Mouse (Mus musculus) lung, adult 10 weeks (tissue): ENCODE measurements around the gene Ccdc113. TPM values are rescaled to one million over a fixed set of nuclear protein-coding genes. Genes with fewer than 3 reads are reported as not detected.

Experiments
- polyA plus RNA-seq: library from polyadenylated mRNA; stranded (reverse); fragments of 350-450 nt; fragmentation: Illumina TruSeq; extraction: RNeasy Lipid Tissue Mini Kit (QIAGEN cat#74804); gene quantifications from one replicate; pipeline ENCODE4 v1.2.3, GENCODE M21; 2014; ENCODE audit warnings: low read depth, low replicate concordance; ENCODE audit not compliant: insufficient read depth

Gene Ccdc113
- 15.8 TPM for polyA plus RNA-seq

DNA sequence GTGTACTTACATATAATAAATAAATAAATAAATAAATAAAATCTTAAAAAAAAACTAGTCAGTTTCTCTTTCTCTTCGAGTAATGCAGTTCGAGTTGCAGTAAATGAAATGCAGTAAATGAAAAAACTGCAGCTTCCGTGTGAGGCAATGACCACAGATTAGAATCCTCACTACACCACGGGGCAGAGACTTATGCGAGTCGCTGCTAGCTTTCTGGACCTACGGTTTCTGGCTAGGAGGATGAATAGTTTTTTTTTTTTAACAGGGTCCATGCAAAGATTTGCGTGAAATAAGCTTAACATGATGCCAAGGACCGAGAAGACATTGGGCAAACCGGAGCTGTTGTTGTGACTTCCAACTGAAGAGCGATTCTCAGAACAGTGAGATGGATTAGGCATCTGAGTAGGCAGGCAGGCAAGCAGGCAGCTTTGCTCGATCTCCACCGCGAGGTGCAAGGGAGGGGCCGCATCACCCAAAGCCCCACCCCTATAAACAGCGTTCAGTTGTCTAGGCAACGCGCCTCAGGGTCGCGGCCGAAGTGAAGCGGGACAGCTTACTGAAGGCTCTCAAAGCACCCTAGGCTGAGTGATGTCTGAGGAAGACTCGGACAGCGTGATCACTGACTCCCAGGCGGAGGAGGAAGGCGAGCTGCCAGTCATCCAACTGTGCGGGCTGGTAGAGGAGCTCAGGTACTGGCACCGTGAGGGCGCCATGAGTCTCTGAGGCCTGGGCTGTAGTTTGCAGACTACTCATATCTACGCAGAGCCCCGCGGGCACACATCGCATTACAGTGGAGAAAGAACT, at the start of gene Ccdc113:
TSS of gene Ccdc113 (plus strand) at position 502 of the 804 bp plus-strand sequence.

GRCm38 (mm10) chr8:95490006-95490405, 43.9 kb upstream of the Ccdc113 start, which contains the start of gene Csnk2a2:
Gene Csnk2a2 (minus strand): TSS chr8:95490039.

DNA sequence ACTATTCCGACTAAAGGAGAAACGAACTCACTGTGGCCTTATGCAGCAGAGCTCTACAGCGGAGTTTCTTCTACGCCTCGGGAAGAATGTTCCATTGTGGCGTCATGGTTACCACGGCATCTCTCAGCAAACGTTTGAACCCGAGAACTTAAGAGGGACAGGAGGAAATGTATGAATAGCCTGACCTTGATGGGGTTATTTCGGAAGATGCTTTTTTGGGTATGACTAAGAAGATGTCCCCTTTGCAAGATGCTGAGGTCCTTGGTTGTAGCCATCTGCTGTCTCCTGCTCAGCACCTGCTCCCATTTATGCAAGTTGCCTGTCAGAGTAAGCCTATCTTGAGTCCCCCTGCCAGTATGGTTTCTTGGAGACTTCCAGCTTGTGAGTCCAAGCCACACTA, 42.4 kb downstream of the Ccdc113 start, which contains the start of gene Prss54:
TSS of gene Prss54 (minus strand) at position 101 of the 400 bp plus-strand sequence.

Other genes starting within 250 kb of the Ccdc113 start
- gene Cngb1, start 227.5 kb upstream of the Ccdc113 start, polyA plus RNA-seq = 3.0 TPM
- 4.0 TPM for gene Tepp, start 223.5 kb upstream of the Ccdc113 start, polyA plus RNA-seq
- gene Zfp319, start 202.1 kb upstream of the Ccdc113 start, polyA plus RNA-seq = 6.3 TPM
- gene Usb1, start 201.8 kb upstream of the Ccdc113 start, polyA plus RNA-seq = 15.0 TPM
- 29.7 TPM for gene Mmp15, start 181.8 kb upstream of the Ccdc113 start, polyA plus RNA-seq
- 47.1 TPM for gene Cfap20, start 99.2 kb upstream of the Ccdc113 start, polyA plus RNA-seq
- 19.6 TPM for gene Csnk2a2, start 44.0 kb upstream of the Ccdc113 start, polyA plus RNA-seq
- not detected for gene Prss54, start 42.3 kb downstream of the Ccdc113 start, polyA plus RNA-seq
- 2.0 TPM for gene Gins3, start 99.4 kb downstream of the Ccdc113 start, polyA plus RNA-seq
- 4.2 TPM for gene Ndrg4, start 142.9 kb downstream of the Ccdc113 start, polyA plus RNA-seq
- gene Setd6, start 181.8 kb downstream of the Ccdc113 start, polyA plus RNA-seq = 9.6 TPM